Mouse (Mus musculus): ENCODE data around the gene Tmem95. TPM values are rescaled to one million over a fixed set of nuclear protein-coding genes. Genes with fewer than 3 reads are reported as not detected.
A peak's percentile ranks its signal among the peaks of the same experiment; 100 is the strongest.

Tmem95 gene
- polyA plus RNA-seq, 1 experiment from 2014 or later: not detected

DNA sequence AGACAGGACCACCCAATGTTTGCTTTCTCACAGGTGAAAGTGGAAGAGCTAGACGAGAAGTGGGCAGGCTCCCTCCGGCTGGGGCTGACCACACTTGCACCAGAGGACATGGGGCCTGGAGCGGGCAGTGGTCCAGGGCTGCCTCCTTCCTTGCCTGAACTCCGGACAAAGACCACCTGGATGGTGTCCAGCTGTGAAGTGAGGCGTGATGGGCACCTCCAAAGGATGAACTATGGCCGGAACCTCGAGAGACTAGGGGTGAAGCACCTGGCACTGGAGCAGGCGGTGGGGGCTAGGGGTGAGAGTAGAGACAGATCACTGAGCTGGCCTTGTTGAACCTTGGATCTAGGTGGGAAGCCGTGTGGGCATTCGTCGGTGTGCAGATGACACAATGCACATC is 30.8 kb upstream of the Tmem95 start:
- H3K4me3 ChIP-seq: no peak overlapping the region
- WGBS: 95% methylated on average over 11 of the region's 11 CpGs
- H3K9me3 ChIP-seq: no peaks in the 10 kb centered on the region
- ATAC-seq (ENCODE audit: low FRiP score, low read depth): no peak
- peaks cover 13% of the 10 kb centered on the region for H3K4me1 ChIP-seq (replicated peaks)
- H3K9ac ChIP-seq: no peak overlapping the region
- peaks cover 93% of the 10 kb centered on the region for H3K36me3 ChIP-seq
- no peaks in the 10 kb centered on the region for H3K27me3 ChIP-seq
- no peak overlapping the region for H3K27ac ChIP-seq (replicated peaks)
- H3K4me2 ChIP-seq: no peak overlapping the region

DNA sequence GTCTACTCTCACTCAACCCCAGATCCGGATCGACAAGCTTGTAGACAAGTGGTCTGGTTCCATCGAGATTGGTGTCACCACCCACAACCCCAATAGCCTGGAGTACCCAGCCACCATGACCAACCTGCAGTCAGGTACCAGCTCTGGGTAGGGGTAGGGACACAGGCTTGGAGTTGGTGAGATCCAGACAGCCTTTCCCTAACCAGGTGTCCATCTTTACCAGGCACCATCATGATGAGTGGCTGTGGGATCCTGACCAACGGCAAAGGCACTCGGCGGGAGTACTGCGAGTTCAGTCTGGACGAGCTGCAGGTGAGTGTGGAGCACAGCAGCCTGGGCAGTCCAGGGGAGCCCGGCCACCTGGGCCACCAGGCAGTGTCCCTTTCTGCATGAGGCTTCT is 26.5 kb upstream of the Tmem95 start:
- Histone ChIP-seq H3K27me3 (no peaks in the 10 kb centered on the region), H3K4me2 (no peak overlapping the region), H3K36me3 (peaks cover 58% of the 10 kb centered on the region), H3K9me3 (no peaks in the 10 kb centered on the region), H3K4me1 (replicated peaks) (peaks cover 24% of the 10 kb centered on the region), H3K27ac (replicated peaks) (no peak overlapping the region), H3K9ac (no peak overlapping the region), H3K4me3 (no peak overlapping the region)
- no peak for ATAC-seq (ENCODE audit: low FRiP score, low read depth)
- WGBS: 94% methylated on average over 9 of the region's 9 CpGs

DNA sequence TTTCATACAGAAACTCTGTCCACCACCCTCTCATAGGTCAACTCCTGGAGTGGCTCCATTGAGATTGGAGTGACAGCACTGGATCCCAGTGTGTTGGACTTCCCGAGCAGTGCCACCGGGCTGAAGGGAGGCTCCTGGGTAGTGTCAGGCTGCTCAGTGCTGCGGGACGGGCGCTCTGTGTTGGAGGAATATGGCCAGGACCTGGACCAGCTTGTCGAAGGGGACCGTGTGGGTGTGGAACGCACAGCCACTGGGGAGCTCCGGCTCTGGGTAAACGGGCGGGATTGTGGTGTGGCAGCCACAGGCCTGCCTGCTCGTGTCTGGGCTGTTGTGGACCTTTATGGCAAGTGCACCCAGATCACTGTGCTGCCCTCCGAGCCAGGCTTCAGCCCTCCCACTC is 25.2 kb upstream of the Tmem95 start:
- Histone ChIP-seq H3K9ac (peak overlapping the region; percentile 94; the same call in 1 of the 2 replicates), H3K4me3 (peak overlapping the region; percentile 91), H3K4me2 (peak overlapping the region; percentile 88), H3K27ac (replicated peaks) (no peak overlapping the region), H3K4me1 (replicated peaks) (peaks cover 34% of the 10 kb centered on the region), H3K27me3 (no peaks in the 10 kb centered on the region), H3K36me3 (peaks cover 45% of the 10 kb centered on the region), H3K9me3 (no peaks in the 10 kb centered on the region)
- WGBS: 89% methylated on average over 13 of the region's 13 CpGs
- ATAC-seq (ENCODE audit: low FRiP score, low read depth): no peak

DNA sequence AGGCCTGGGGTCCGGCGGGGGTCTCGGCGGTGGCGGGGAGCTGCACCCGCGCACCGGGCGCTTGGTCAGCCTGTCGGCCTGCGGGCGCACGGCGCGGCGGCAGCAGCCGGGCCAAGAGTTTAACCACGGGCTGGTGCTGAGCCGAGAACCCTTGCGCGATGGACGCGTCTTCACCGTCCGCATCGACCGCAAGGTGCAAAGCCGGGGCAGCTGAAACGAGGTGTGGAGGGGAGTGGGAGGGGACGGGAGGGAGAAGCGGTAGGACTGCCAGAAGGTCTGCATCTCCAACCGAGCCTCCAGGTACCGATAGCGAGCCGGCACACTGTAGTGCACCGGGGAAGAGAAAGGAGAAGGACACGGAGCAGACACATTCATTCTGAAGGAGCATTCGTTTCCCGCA is 24.2 kb upstream of the Tmem95 start:
- Histone ChIP-seq H3K9ac (peak overlapping the region; percentile 94), H3K4me2 (peak overlapping the region; percentile 88), H3K36me3 (peaks cover 35% of the 10 kb centered on the region), H3K4me1 (replicated peaks) (peaks cover 34% of the 10 kb centered on the region), H3K27ac (replicated peaks) (peak overlapping the region; percentile 97), H3K4me3 (peak overlapping the region; percentile 91), H3K9me3 (no peaks in the 10 kb centered on the region), H3K27me3 (no peaks in the 10 kb centered on the region)
- peak; percentile 1; the same call in 1 of the 2 replicates for ATAC-seq (ENCODE audit: low FRiP score, low read depth)
- WGBS: under 1% methylated on average over 39 of the region's 39 CpGs

DNA sequence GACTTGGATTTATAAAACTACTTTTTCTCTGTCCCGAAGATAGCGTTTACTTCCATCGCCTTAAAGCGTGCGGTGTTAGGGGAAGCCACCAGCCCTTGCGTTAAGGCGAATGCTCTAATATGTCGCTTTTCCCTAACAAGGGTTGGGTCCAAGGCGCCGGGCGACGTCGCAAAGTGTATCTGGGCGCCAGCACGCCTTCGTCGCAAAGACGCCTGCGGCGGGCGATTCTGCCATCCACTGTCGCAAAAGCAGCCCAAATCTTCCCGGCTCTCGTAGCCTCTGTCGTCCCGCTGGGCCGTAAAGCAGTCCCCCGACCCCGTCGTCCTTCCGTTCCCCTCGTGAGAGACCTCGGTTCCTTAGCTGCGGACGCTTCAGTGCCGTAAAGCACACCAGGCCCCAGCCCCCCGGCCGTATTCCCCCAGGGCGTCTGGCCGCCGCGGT is 23.6 kb upstream of the Tmem95 start:
- Histone ChIP-seq H3K27me3 (no peaks in the 10 kb centered on the region), H3K27ac (replicated peaks) (peak overlapping the region; percentile 97), H3K4me2 (peak overlapping the region; percentile 88), H3K36me3 (peaks cover 30% of the 10 kb centered on the region), H3K4me1 (replicated peaks) (peaks cover 34% of the 10 kb centered on the region), H3K4me3 (peak overlapping the region; percentile 91), H3K9ac (peak overlapping the region; percentile 94), H3K9me3 (no peaks in the 10 kb centered on the region)
- ATAC-seq (ENCODE audit: low FRiP score, low read depth): peak; percentile 76
- WGBS: 0% methylated on average over 38 of the region's 42 CpGs

DNA sequence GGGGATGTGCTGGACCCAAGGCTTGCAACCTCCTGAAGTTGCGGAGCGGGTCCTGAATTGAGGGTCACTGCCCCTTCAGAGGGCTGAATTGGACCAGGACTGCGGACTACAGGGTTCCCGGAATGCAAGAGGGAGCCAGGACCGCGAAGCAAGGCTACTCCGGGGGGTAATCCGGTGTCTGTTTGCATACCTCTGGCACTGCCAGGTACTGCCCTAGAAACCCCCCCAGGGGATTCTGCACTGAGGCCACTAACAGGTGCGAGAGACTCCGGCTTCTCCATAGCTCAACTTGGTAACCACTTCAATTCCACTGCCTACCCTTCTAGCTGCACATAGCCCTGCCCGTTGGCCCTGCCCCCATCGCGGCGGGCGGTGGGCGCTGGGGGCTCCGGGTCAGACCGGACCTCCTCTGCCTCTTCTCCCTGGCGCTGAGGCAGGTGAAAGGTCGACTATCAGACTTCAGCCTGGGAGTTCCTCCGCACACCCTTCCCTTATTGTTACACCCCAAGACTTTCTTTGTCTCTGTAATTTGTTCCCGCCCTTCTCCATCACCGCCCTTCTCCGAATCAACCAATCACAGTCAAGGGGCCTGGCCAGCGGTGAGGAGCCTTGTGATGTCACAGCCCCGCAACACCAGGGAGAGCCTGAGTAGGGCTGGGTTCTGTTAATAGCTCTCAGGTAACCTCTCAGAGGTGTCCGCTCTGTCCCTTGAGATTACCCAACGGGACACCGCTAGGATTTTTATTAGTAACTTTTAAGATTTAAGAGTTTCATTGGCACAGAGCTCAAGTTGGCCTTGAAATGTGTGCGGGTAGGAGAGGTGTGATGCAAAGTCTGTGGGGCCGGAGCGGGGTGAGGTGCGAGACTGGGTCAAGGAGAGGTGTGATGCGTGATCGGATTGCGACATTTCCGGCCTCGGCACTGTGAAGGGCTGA is 22.9 kb upstream of the Tmem95 start, which contains the start of the genes 2810408A11Rik and Neurl4:
Gene 2810408A11Rik, minus strand, starts transcription at position 517 of the 935 bp plus-strand sequence.
Gene Neurl4, plus strand, starts transcription at position 602 of the 935 bp plus-strand sequence.
- Histone ChIP-seq H3K27me3 (no peaks in the 10 kb centered on the region), H3K4me2 (peak within 1 kb of the TSS; percentile 88), H3K27ac (replicated peaks) (peak within 1 kb of the TSS; percentile 97), H3K4me1 (replicated peaks) (peaks cover 34% of the 10 kb centered on the region), H3K4me3 (peak within 1 kb of the TSS; percentile 91), H3K9ac (peak within 1 kb of the TSS; percentile 94), H3K9me3 (no peaks in the 10 kb centered on the region), H3K36me3 (peaks cover 23% of the 10 kb centered on the region)
- peak; percentile 95 for ATAC-seq (ENCODE audit: low FRiP score, low read depth)
- under 1% methylated on average over 38 of the region's 38 CpGs for WGBS

DNA sequence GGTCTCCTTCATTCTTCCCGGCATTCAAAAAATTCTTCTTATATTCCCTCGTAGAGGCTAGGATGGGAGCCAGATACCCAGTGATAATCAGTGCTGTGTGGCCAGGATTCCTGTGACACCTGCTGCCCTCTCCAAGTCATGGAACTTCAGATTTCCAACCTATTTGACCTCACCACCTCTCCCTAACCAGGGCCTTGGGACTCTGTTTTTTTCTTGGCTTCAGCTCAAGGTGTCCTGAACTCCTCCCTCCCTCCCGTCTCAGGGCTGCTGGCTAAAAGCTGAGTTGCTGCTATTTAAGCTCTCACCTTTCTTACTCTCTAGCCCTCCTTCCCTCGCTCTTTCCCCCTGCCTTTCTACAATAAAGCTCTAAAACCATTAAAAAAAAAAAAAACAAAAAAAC is 22.1 kb upstream of the Tmem95 start:
- 14% methylated on average over 4 of the region's 4 CpGs for WGBS
- ATAC-seq (ENCODE audit: low FRiP score, low read depth): no peak
- peak overlapping the region; percentile 97 for H3K27ac ChIP-seq (replicated peaks)

DNA sequence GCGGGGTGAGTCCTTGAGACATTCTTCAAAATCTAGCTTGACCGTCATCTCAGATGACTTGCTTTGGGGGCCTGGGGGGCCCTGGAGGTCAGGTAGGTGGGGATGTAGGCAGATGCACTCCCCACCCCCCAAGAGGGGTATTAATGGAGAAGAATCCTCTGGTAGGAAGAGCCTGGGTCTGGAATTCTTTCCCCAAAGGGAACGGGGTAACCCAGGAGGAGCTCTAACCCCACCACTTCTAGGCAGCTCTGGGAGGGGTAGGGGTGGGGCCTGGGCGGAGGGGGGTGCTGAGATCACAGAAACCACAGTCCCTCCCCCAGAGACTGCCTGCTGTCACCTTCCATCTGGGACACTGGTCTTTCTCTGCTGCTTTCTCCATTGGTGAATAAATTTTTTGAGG is 17.5 kb upstream of the Tmem95 start, which contains the start of gene Acap1:
Gene Acap1, minus strand, starts transcription at position 249 of the 400 bp plus-strand sequence.
- no peak within 1 kb of the TSS for H3K9ac ChIP-seq
- H3K4me2 ChIP-seq: no peak within 1 kb of the TSS
- H3K36me3 ChIP-seq: no peaks in the 10 kb centered on the region
- H3K27me3 ChIP-seq: no peaks in the 10 kb centered on the region
- WGBS: 78% methylated on average over 4 of the region's 4 CpGs
- peaks cover 17% of the 10 kb centered on the region for H3K4me1 ChIP-seq (replicated peaks)
- no peak within 1 kb of the TSS for H3K27ac ChIP-seq (replicated peaks)
- H3K9me3 ChIP-seq: no peaks in the 10 kb centered on the region
- ATAC-seq (ENCODE audit: low FRiP score, low read depth): no peak
- no peak within 1 kb of the TSS for H3K4me3 ChIP-seq

More for the DNA sequence above, 22.1 kb upstream of the Tmem95 start:
- Histone ChIP-seq H3K4me1 (replicated peaks) (peaks cover 34% of the 10 kb centered on the region), H3K27me3 (no peaks in the 10 kb centered on the region), H3K4me3 (peak overlapping the region; percentile 91), H3K36me3 (peaks cover 15% of the 10 kb centered on the region), H3K9ac (peak overlapping the region; percentile 94), H3K9me3 (no peaks in the 10 kb centered on the region), H3K4me2 (peak overlapping the region; percentile 88)

DNA sequence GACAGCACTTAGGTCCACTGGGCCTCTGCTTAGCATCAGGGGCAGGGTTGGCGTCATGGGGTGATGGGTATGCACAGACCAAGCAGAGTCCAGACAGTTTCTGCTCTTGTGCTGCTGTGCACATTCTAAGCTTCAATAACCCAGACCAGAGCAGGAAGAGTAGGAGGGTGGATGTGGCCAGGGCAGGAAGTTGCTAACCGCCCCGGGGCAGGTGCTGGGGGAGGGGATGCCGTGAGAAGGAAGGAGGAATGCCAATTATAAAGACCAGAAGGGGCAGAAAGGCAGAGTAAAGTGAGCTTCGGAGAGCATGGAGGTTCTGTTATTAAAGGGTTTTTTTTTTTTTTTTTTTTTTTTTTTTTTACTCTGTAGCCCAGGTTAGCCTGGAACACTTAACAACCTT is 16.9 kb upstream of the Tmem95 start:
- WGBS: 83% methylated on average over 5 of the region's 5 CpGs
- no peak overlapping the region for H3K9ac ChIP-seq

DNA sequence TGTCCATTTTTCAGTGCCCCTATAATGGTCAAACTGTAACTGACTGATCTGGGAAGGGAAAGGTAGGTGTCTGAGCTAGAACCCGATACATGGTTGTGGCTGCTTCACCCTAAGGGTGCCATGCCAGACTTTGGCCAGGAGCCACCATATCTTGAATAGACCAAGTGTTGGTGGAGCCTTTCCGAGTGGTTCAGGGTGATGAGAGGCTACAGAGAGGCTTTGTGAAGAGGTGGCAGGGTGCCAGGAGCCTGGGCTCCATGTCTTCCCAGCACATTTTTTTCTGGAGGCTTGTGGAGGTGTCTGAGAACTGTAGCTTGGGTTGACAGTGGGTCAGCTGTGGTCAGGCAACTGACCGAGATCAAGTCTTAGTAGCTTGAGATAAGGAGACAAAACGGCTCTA is 13.7 kb upstream of the Tmem95 start:
- Histone ChIP-seq H3K4me3 (no peak overlapping the region), H3K36me3 (no peaks in the 10 kb centered on the region), H3K4me2 (no peak overlapping the region), H3K9ac (no peak overlapping the region), H3K4me1 (replicated peaks) (no peaks in the 10 kb centered on the region), H3K27ac (replicated peaks) (no peak overlapping the region), H3K27me3 (no peaks in the 10 kb centered on the region), H3K9me3 (no peaks in the 10 kb centered on the region)
- 64% methylated on average over 4 of the region's 4 CpGs for WGBS
- no peak for ATAC-seq (ENCODE audit: low FRiP score, low read depth)

More for the DNA sequence above, 16.9 kb upstream of the Tmem95 start:
- no peaks in the 10 kb centered on the region for H3K27me3 ChIP-seq
- H3K9me3 ChIP-seq: no peaks in the 10 kb centered on the region
- H3K4me2 ChIP-seq: no peak overlapping the region
- no peak for ATAC-seq (ENCODE audit: low FRiP score, low read depth)
- no peaks in the 10 kb centered on the region for H3K36me3 ChIP-seq
- H3K27ac ChIP-seq (replicated peaks): no peak overlapping the region
- no peak overlapping the region for H3K4me3 ChIP-seq
- peaks cover 13% of the 10 kb centered on the region for H3K4me1 ChIP-seq (replicated peaks)

DNA sequence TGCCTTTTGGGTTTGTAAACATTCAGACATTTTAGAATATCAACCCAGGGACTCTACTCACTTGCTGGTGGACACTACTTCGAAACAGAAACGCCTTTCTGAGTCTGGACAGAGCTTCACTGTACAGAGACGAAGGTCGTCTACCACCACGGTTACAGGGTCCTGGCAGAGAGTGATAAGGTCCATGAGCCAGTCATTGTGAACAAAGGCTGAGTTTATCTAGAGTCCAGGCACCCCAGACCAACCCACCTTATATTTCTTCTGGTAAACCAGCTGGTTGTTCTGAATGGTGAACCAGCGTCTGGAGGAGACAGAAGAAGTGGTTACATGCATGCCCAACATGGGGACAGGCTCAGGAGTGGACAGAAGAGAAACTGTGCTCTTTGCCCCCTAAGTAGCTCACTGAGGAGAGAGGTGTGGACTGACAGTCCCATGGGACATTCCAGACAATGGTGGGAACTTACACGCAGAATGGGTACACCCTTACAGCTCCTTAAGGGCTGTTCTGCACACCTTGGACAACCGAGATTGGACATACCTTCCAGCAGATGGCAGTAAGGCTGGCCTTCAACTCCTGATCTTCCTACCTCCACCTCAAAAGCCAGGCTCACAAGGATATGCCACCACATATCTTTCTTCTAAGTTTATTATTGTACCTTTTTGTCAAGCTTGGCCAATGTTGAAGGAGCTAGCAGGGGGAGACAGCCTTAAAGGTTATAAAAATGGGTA is 9.3 kb upstream of the Tmem95 start:
- peaks cover under 1% of the 10 kb centered on the region; the same call in 1 of the 2 replicates for H3K27me3 ChIP-seq
- H3K9ac ChIP-seq: no peak overlapping the region
- WGBS: 78% methylated on average over 8 of the region's 8 CpGs
- no peak overlapping the region for H3K27ac ChIP-seq (replicated peaks)
- no peaks in the 10 kb centered on the region for H3K36me3 ChIP-seq
- H3K4me3 ChIP-seq: no peak overlapping the region
- H3K4me2 ChIP-seq: no peak overlapping the region
- ATAC-seq (ENCODE audit: low FRiP score, low read depth): no peak
- H3K9me3 ChIP-seq: no peaks in the 10 kb centered on the region
- H3K4me1 ChIP-seq (replicated peaks): no peaks in the 10 kb centered on the region

DNA sequence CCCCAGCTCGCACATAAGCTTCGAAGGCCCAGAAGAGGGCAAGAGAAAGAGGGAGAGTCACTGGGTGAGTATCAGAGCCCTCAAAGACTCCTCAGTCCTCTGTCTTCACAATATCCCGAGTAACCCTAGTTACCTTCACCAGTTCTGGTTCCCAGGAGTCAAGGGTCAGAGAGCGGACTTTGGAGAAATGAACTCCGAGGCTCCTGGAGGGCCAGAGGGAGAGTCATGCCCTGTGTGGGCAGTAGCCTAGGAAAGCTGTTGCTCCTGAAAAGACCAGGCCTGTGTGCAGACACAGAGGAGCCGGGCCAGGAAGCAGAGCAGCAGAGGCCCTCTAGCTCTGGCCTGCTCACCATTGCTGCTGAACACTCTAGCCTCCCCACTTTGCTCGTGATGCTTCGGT is 6.8 kb upstream of the Tmem95 start:
- H3K4me1 ChIP-seq (replicated peaks): peaks cover 18% of the 10 kb centered on the region; the same call in 1 of the 2 replicates
- H3K36me3 ChIP-seq: no peaks in the 10 kb centered on the region
- WGBS: 86% methylated on average over 8 of the region's 8 CpGs
- H3K4me3 ChIP-seq: no peak overlapping the region
- no peak overlapping the region for H3K27ac ChIP-seq (replicated peaks)
- H3K9ac ChIP-seq: no peak overlapping the region
- no peak for ATAC-seq (ENCODE audit: low FRiP score, low read depth)
- H3K4me2 ChIP-seq: no peak overlapping the region
- peaks cover 6% of the 10 kb centered on the region; the same call in 1 of the 2 replicates for H3K27me3 ChIP-seq
- no peaks in the 10 kb centered on the region for H3K9me3 ChIP-seq
